Mouse (Mus musculus) left cerebral cortex, postnatal 25 days (tissue): ENCODE data around the gene Eif3b. TPM values are rescaled to one million over a fixed set of nuclear protein-coding genes. Genes with fewer than 3 reads are reported as not detected.
"Not testable (repeated sequence)": the region's sequence is repeated elsewhere in the genome, so short reads cannot be mapped to it uniquely, and the experiment has no call there.

Source experiments
- DNase-seq, 2 experiments: peaks; one replicate each; pipeline ENCODE4 v3.0.0; 2022; ENCODE audit warnings: low spot score in 2 of 2, mixed read lengths in 1 of 2
- intact Hi-C: fragments of 180-260 bp; cut with DNase I; formaldehyde crosslinking; loops from one replicate; pipeline ENCODE4 v1.15.1; 2025
- total RNA-seq, 2 experiments: library from RNA; stranded (reverse); gene quantifications; 2 replicates each; pipeline ENCODE4 v1.2.3; 2021

The Eif3b gene
- total RNA-seq, 2 experiments from 2014 or later: 92.8 to 92.9 TPM

DNA sequence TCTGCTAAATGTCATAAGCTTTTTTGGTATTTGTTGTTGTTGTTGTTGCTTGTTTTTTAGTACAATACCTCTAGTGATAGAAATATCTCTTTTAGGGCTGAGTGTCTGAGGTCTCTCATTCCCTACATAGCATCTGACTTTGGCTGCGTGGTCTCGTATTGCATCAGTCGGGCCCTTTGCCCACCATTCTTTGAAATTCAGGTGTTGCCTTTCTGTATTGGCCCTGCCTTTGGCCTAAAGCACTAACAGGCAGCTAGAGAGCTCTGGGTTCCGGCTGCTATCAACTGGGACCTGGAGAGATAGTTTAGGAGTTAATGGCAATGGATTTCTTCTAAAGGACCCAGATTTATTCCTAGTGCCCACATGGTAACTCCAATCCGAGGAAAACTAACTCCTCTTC lies 27.1 kb upstream of the Eif3b start:
- intact Hi-C loops: no loop called here
- DNase-seq: no peak

DNA sequence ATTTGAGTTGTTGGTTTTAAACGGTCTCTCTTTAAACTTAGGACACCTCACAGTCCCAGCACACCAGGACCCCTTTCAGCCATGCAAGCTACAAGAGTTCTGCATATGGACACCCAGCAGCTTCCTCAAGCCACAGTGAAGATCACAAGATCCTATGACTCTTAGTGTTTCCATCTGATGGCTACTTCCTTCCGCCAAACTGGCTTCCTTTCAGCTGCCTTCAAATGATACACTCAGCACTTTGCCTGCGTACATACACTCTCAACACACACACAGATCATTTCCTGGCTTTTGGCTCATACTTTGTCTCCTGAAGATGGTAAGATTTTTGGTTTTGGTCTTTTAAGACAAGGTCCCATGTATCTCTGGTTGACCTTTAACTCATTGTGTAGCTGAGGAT lies 26.4 kb upstream of the Eif3b start:
- DNase-seq: no peak
- intact Hi-C loops: no loop called here

DNA sequence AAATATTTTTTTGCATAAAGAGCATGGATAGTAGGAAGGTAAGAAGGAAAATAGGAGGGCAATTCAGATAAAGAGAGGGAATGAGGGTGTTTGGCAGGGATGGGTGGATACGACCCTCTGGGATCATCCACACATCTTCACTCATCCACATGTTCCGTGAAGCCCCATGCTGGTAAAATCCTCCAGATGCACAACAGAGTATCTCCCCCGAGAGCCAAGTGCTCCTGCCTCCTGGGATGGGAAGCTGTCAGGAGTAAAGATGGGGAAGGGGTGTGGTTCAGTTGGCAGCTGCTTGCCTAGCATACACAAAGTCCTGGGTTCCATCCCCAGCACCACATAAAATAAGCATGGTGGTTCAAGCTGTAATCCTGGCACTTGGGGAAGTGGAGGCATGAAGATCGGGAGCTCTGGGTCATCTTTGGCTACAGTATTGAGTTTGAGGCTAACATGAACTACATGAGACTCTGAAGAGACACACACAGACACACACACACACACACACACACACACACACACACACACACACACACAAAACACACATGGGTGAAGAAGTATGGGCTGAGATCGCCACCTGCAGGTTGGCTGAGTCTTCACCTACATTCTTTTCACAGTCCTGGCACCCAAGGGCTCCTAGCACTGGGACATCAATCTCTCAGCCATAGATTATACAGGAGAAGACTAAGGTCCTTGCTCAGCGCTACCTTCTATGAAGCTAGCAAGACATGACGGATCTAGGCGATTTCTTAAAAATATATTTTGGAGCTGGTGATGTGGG lies 22.8 kb upstream of the Eif3b start:
- intact Hi-C loops: loop anchor here (5.0 kb wide), 1 partner anchor 44 kb away; no protein-coding TSS in a partner anchor
- DNase-seq: no peak

DNA sequence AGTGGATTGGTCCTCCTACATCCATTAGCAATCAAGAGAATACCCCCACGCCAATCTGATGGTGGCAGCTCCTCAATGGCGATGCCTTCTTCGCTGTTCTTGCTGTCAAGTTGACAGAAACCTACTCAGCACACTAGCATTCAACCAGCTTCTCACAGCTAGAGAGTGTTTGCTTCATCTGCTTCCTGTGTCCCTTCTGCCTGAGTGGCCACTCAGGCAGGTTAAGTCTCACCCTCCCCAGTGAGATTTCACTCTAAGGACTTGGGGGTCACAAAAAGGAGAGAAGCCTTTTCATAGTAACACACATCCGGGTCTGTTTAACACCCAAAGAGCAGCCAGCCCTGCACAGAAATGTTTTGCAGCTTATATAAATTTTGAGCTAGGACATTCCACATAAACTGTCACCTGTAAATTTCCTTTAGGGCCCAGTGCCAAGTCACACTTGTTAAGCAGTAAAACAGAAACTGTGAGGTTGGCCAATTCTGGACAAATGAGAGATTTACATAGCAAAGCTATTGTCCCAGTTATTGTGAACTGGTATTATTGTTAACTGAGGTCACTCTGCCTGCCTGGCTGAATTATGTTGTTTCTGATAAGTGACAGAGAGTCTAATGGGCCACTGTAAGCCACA lies 16.4 kb upstream of the Eif3b start:
- intact Hi-C loops: no loop called here
- DNase-seq: no peak

DNA sequence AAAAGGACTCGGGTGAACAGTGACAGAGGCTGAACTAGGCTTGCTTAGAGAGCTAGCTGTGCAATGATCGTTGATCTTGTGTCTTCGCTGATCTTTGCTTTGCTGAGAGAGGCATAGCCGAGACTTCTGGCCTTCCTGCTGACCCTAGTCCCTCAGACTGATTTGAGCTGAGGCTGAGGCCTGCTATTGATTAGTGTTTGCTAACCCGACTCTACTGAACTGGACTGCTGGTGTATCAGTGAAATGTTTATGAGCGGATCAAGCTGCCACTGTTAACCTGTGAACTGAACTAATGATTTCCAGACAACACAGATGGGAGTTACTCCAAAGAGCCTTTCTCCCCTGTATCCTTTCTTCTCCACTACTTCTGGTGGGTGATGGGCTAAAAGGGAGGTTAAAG lies 14.0 kb upstream of the Eif3b start:
- intact Hi-C loops: no loop called here

DNA sequence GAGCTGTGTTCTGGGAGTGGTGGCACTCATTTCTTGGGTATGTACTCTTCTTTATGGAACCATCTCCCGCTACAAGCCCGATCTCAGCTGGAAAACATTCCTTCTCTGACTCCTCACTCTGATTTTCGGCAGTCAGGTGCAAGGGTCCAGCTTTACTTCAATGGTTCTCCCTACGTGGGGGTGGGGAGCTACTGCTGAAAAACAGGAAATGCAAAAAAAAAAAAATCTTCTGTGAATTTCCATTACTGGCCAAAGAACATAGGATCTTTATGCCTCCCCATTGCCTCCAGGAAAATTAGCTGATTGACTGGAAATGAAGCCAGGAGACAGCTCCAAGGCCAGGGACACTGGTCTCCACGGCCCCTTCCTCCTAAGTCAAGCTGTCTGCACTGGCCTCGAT lies 12.5 kb upstream of the Eif3b start:
- no peak for DNase-seq
- intact Hi-C loops: no loop called here

More for the DNA sequence above, 14.0 kb upstream of the Eif3b start:
- no peak for DNase-seq

DNA sequence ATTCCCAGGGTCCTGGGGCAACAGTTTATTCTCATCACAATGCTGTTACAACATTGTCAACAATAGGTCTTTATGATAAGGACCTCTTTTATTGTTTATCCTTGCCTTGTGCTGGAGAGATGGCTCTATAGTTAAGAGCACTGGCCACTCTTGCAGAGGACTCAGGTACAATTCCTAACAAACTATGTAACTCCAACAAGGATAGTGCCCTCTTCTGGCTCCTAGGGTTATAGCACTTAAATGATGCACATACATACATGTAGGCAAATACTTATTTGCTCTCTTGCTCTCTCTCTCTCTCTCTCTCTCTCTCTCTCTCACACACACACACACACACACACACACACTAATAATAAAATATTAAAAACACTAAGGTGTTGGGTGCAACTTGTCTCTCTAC lies 10.3 kb upstream of the Eif3b start:
- intact Hi-C loops: no loop called here
- no peak for DNase-seq

DNA sequence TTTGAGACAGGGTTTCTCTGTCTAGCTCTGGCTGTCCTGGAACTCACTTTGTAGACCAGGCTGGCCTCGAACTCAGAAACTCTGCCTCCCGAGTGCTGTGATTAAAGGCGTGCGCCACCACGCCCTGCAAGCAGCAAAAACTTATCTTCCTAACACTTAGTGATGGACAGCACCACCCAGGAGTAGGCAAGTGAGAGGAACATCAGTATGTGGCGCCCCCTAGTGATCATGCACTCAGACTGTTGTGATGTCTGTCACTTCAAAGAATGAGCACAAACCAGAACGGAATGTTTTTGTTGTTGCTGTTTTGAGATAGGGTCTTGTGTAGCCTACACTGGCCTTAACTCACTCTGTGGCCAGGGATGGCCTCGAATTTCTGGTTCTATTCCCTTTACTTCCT lies 7.8 kb upstream of the Eif3b start:
- intact Hi-C loops: loop anchor here (5.0 kb wide), 1 partner anchor 574 kb away; no protein-coding TSS in a partner anchor

DNA sequence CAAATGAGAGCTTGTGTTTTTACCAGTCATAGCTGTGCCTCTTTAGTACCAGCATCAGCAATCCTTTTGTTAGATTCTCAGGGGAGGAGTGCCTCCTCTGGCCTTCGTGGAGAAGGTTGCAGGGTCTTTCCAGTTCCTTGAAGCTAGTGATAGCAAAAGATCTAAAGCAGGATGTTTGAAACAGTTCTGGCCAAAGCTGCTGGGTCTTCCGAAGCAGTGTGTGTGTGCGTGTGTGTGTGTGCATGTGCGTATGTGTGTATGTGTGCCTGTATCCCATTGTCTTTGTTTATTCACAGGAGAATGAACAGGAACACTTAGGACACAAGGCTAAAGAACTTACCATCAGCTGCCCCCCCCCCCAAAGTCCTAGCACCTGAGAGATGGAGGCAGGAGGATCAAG lies 4.5 kb upstream of the Eif3b start:
- intact Hi-C loops: loop anchor here (5.0 kb wide), 3 partner anchors 82 to 577 kb away; partner anchors contain the start of gene Mrm2

More for the DNA sequence above, 7.8 kb upstream of the Eif3b start:
- DNase-seq: peak; percentile 38 to 48

DNA sequence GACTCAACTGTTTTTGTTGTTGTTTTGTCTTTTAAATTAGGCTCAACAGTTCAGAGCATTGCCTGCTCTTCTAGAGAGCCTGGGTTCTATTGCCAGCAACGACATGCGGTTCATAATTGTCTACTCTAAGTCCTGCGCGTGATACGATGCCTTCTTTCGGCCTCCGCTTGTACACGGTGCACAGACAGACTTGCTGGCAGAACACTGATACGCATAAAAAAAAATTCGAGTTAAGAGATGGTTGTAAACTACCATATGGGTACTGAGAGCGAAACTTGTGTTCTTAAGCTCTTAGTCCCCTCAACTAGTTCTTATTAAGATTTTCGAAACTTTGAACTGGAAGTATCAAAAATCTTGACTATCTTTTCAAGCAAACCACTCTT lies 1.0 kb upstream of the Eif3b start:
- peak in 1 of 2 experiments; percentile 13 for DNase-seq
- intact Hi-C loops: loop anchor here (5.0 kb wide), 2 partner anchors 86 to 119 kb away; partner anchors contain the start of gene Mrm2

More for the DNA sequence above, 4.5 kb upstream of the Eif3b start:
- no peak for DNase-seq

DNA sequence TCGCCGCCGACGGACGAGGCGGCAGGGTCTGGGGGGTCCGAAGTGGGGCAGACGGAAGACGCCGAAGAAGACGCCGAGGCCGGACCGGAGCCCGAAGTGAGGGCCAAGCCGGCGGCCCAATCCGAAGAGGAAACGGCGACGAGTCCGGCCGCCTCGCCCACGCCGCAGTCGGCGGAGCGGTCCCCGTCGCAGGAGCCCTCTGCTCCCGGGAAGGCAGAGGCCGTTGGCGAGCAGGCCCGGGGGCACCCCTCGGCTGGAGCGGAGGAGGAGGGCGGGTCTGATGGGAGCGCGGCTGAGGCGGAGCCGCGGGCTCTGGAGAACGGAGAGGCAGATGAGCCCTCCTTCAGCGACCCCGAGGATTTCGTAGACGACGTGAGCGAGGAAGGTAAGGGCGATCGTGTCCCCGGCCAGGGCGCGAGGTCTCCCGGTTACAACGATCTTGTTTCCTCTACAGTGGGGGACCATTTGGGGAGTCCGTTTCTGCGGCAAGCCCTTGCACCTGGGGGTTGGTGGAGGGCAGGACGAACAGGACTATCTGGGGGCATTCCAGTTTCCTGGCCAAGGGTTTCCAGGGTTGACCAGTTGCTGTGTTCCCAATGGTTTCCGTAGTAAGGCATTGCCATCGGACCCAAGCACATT lies 433 bp downstream of the Eif3b start:
- DNase-seq: no peak
- intact Hi-C loops: loop anchor here (5.0 kb wide), 2 partner anchors 87 to 118 kb away; partner anchors contain the start of gene Mrm2

DNA sequence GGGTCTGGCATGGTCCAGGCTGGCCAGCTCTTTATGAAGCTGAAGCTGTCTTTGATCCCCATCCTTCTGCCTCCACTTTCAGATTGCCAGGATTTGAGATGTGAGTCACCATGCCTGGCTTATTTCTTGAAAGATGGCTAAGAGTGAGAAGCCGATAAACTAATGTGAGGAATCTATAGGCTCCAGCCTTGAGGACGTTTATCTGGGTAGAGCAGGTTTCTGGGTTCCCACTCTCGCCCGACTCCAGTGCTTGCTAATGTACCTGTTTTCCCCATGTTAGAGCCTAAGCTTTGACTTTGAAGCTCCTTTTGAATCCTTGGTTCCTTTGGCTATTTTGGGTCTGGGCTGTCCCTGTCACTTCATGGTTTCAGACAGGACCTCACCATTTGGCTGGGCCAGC lies 1.5 kb downstream of the Eif3b start:
- no peak for DNase-seq
- intact Hi-C loops: no loop called here

DNA sequence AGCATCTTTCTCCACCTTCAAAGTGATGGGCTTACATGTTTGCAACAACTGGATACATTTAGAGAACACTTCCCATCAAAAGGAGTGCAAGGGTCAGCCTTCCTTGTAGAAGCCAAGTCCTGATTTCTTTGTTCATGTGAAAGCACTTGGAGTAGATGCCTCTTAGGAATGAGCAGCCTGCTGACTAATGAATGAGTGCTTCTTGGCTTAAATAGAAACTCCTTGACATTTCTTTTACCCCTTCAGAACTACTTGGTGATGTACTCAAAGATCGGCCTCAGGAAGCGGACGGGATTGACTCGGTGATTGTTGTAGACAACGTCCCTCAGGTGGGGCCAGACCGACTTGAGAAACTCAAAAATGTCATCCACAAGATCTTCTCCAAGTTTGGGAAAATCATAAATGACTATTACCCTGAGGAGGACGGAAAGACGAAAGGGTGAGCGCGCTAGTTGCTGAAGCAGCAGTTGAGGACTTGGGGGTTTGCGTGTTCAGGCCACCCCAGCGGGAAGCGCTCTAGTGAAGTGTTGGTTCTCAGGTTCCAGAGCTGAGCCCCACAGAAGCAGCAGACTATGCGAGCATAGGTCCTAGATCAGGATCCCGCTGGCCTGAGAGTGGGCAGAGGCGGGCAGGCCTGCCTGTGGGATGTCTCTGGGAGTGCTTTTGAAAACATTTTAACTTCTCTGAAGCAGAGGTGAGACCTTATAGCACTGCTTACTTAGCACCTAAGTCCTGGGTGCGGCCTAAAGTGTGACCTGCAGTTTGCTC lies 6.1 kb downstream of the Eif3b start:
- DNase-seq: no peak
- intact Hi-C loops: no loop called here

DNA sequence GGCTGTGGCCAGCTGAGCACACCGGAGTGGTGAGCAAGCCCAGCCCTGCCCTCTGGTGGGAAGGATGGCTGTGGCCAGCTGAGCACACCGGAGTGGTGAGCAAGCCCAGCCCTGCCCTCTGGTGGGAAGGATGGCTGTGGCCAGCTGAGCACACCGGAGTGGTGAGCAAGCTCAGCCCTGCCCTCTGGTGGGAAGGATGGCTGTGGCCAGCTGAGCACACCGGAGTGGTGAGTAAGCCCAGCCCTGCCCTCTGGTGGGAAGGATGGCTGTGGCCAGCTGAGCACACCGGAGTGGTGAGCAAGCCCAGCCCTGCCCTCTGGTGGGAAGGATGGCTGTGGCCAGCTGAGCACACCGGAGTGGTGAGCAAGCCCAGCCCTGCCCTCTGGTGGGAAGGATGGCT lies 20.0 kb downstream of the Eif3b start:
- DNase-seq, intact Hi-C loops: not testable (repeated sequence)

DNA sequence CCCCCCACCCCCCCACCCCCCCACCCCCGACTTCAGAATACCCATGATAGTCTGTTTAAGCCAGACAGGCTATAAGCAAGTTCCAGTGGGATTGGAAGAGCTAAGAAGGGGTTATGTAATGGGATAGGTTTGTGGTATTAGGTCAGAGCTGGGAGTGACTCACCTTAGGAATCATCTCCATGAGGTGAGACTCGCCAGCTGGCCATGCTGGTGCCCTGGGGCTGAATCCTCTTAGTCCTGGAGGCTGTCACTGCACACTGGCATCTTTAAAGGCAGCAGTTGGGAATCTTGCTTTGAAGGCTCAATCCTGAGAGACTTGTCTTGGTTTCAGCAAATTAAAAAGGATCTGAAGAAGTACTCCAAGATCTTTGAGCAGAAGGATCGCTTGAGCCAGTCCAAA lies 22.3 kb downstream of the Eif3b start:
- intact Hi-C loops: no loop called here
- no peak for DNase-seq

DNA sequence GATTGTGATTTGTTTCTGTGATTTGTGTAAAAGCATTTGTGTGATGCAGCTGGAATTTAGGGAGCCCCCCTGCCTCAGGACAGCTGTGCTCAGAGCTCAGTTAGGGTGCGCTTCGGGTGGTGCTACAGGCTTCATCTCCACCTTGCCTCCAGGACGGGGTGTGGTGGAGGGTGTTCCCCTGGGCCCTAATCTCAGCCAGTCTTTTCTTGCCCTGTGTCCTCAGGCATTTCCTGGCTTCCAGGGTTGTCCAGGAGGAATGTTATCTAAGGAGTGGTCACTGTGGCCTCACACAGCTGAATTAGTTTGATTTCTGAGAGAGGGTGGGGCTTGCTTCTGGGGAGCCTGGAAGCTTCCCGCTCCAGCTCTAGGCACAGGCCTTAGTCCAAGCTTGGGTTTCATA lies 24.9 kb downstream of the Eif3b start:
- intact Hi-C loops: no loop called here
- DNase-seq: no peak

DNA sequence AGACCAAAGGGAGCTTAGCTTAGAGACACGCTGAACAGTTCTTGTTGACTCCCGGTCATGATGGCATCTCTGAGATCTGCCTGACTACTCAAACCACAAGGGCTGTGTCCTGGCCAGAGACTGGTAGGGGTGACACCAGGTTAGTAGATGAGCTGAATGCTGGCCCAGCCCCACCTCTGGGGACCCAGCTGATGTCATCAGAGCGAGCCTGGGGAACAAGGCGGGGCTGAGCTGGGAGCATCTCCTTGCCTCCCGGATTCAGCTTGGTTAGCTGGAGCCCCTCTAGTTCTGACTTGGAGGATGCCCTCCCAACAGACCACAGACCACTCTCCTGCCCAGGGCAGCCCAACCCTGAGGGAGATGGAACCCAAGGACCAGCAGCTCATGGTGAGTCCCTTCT lies 26.2 kb downstream of the Eif3b start, which contains the start of gene Gm4869:
TSS of gene Gm4869 (plus strand) at position 301 of the 400 bp plus-strand sequence.
- intact Hi-C loops: no loop called here
- no peak for DNase-seq

DNA sequence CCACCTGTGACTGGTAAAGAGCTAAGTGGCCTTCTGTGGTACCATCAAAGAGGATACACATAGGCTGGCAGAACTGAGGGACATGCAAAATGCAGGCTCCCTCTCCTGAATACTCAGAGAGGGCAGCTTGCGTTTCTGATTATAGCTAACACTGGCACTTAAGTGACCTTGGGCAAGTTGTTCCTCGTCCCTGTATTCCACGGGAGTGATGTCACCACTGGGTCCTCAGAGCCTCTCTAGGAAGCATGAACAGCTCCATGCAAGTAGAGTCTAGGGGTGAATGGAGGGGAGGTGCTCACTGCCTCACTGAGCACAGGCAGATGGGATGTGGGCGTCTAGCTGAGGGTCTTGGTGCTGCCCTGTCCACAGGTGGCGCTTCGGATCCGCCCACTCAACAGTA lies 26.9 kb downstream of the Eif3b start:
- no peak for DNase-seq
- intact Hi-C loops: no loop called here

DNA sequence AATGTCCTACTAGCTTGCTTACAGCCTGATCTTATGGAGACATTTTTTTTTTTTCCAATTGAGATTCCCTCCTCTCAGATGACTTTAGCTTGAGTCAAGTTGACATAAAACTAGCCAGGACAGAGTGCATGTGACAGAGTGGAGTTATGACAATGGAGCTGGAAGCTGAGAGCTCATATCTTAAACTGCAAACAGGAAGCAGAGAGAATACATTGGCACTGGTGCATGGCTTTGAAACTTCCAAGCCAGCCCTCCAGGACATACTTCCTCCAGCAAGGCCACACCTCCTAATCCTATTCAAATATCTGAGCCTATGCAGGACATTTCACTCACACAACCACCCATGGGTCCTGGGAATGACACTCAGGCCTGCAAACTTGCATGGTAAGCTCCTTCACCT lies 35.4 kb downstream of the Eif3b start:
- intact Hi-C loops: no loop called here
- no peak for DNase-seq

DNA sequence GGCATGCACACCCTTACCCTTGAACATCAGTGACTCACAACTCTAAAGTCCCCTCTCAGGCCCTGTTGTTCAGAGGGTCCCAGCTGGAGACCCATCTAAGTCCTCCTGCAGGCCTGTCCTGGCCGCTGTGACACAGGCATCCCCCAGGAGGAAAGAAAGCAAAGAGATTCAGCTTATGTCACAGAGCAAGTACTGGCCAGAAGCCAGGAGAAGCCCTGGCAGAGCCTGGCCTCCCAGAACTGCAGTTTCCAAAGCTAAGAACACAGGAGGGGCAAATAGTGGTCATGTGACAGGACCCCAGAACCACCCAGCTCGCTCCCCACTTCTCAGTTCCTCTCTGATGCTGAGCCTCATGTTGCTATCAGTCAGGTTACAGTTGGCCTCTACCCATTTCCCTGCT lies 36.3 kb downstream of the Eif3b start:
- no peak for DNase-seq
- intact Hi-C loops: no loop called here
